Mouse (Mus musculus) midbrain, postnatal 0 days (tissue): ENCODE measurements around the gene Nr4a1. TPM values are rescaled to one million over a fixed set of nuclear protein-coding genes. Genes with fewer than 3 reads are reported as not detected.

ENCODE experiments used
- ATAC-seq: fragments of 200-750 bp; cut with Nextera tagmentation; 2 replicates; pipeline ENCODE4 v1.8.0; 2017; ENCODE audit warnings: moderate number of reproducible peaks, mild to moderate bottlenecking, moderate TSS enrichment, moderate library complexity; ENCODE audit not compliant: low FRiP score
- DNase-seq: peaks from one replicate; pipeline ENCODE4 v3.0.0-alpha.2; 2015; ENCODE audit warnings: low spot score
- H3K27ac ChIP-seq: fragments of 300-500 bp; sonication (generic); 2 replicates; pipeline ENCODE4 v1.5.1; 2014; ENCODE audit warnings: low read depth, mild to moderate bottlenecking, low read length, mixed read lengths
- H3K27me3 ChIP-seq: fragments of 300-500 bp; sonication (generic); 2 replicates; pipeline ENCODE4 v1.6.1; 2014; ENCODE audit warnings: low read length, control low read depth, mixed read lengths; ENCODE audit not compliant: insufficient read depth
- H3K36me3 ChIP-seq: fragments of 300-500 bp; sonication (generic); 2 replicates; pipeline ENCODE4 v1.6.1; 2014; ENCODE audit warnings: low read length, control low read depth, mixed read lengths; ENCODE audit not compliant: insufficient read depth
- H3K4me1 ChIP-seq: fragments of 300-500 bp; sonication (generic); 2 replicates; pipeline ENCODE4 v1.6.1; 2014; ENCODE audit warnings: mild to moderate bottlenecking, control low read depth, antibody characterized with exemption, low read length, mixed read lengths; ENCODE audit not compliant: insufficient read depth
- H3K4me2 ChIP-seq: fragments of 300-500 bp; sonication (generic); 2 replicates; pipeline ENCODE4 v1.6.1; 2014; ENCODE audit warnings: low read depth, mild to moderate bottlenecking, low read length, mixed read lengths; ENCODE audit not compliant: poor library complexity, severe bottlenecking
- H3K4me3 ChIP-seq: fragments of 300-500 bp; sonication (generic); 2 replicates; pipeline ENCODE4 v1.5.1; 2014; ENCODE audit warnings: low read depth, mild to moderate bottlenecking, low read length, moderate library complexity
- H3K9ac ChIP-seq: fragments of 300-500 bp; sonication (generic); replicated peaks from 2 replicates; pipeline ENCODE4 v1.6.1; 2014; ENCODE audit warnings: mild to moderate bottlenecking, low read length, moderate library complexity, mixed read lengths; ENCODE audit not compliant: poor library complexity, severe bottlenecking
- H3K9me3 ChIP-seq: fragments of 300-500 bp; sonication (generic); 2 replicates; pipeline ENCODE4 v1.6.1; 2016; ENCODE audit warnings: low read length, control low read depth
- CTCF ChIP-seq: IDR thresholded peaks from 2 replicates; pipeline ENCODE4 v1.5.1; 2016; ENCODE audit warnings: antibody characterized with exemption, mild to moderate bottlenecking
- WGBS: fragments of 180-500 bp; shearing (Covaris S2); extraction: QIAGEN DNeasy Blood & Tissue Kit; methylation state at CpG from one replicate; pipeline ENCODE4 v1.1.7; 2014; 5-methylcytosine and 5-hydroxymethylcytosine counted together
- polyA plus RNA-seq: library from polyadenylated mRNA; unstranded; fragments of >200 nt; fragmentation: Nextera tagmentation; extraction: Ambion mirVana; gene quantifications from 2 replicates; pipeline ENCODE4 v1.2.1, GENCODE M21; 2015
- total RNA-seq: library from RNA; depleted of rRNA; stranded (reverse); fragments of >200 nt; gene quantifications from 2 replicates; pipeline ENCODE4 v1.2.3, GENCODE M21; 2014

Gene Nr4a1
- total and polyA plus RNA-seq, 2 experiments from 2014 or later = 6.9 to 7.7 TPM

DNA sequence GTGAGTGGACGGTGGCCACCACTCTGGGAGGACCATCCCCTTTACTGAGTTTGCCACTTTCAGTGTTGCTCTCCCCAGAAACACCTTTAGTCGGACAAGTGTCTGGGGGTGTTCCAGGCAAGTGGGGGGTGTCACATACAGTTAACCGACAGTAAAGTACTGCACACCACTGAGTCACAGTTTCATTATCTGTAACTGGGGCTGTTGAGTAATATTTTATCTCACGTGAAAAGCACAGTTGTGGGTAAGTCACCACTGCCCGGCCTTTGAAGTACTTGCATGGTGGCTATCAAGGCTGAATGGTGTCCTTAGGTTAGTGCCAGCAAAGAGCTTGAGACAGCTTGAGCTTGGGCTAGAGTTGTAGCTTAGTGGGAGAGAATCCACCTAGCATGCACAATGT lies 28.4 kb downstream of the Nr4a1 start:
- no peak for DNase-seq
- no peak overlapping the region for H3K27ac ChIP-seq
- no peaks in the 10 kb centered on the region for H3K4me1 ChIP-seq
- TF ChIP-seq CTCF = no peak
- no peaks in the 10 kb centered on the region for H3K9me3 ChIP-seq
- no peak for ATAC-seq
- no peak overlapping the region for H3K4me2 ChIP-seq
- H3K9ac ChIP-seq = no peak overlapping the region
- WGBS = 79% methylated on average over 5 of the region's 5 CpGs
- H3K27me3 ChIP-seq = no peaks in the 10 kb centered on the region
- no peak overlapping the region for H3K4me3 ChIP-seq
- H3K36me3 ChIP-seq = peaks cover 12% of the 10 kb centered on the region

DNA sequence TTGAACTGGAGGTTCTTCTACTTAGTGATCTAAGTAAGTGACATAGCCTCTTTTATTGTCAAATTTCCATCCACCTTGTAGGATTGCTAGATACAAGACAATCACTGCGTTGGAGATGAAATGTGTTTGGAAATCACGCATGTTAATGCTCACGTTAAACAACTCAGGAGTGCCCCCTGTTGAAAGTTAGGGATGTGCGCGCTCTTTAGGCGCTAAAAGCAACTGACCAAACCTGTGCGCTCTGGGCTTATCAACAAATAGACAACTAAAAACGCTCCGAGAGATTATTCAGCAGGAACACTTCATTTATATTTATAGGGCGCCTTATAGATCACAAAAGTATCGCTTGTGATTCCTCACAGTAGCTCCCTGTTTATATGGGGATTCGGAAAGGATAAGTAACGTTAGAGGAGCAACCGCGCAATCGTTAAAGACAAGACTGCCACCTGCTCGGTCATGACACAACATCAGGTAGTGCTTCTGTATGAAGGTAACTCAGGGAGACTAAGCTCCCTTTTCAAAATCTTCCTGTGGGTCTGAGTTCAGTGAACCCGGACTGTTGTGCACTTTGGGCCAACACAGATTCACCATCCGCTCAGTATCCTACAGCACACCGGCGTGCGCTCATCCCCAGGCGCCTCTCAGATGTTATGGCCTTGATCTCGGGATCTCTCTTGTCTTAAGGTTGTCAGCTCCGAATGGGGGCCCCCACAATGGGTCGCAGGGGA lies 29.3 kb downstream of the Nr4a1 start:
- H3K4me1 ChIP-seq = no peaks in the 10 kb centered on the region
- ATAC-seq = peak; percentile 61; the same call in 1 of the 2 replicates
- peak overlapping the region; percentile 74 for H3K9ac ChIP-seq
- peak overlapping the region; percentile 47; the same call in 1 of the 2 replicates for H3K27ac ChIP-seq
- H3K4me3 ChIP-seq = peak overlapping the region; percentile 75
- peak overlapping the region; percentile 86 for H3K4me2 ChIP-seq
- peak; percentile 87 for DNase-seq
- 2% methylated on average over 26 of the region's 26 CpGs for WGBS
- H3K27me3 ChIP-seq = no peaks in the 10 kb centered on the region
- peak; percentile 77 for TF ChIP-seq CTCF
- no peaks in the 10 kb centered on the region for H3K9me3 ChIP-seq
- H3K36me3 ChIP-seq = peaks cover 20% of the 10 kb centered on the region

DNA sequence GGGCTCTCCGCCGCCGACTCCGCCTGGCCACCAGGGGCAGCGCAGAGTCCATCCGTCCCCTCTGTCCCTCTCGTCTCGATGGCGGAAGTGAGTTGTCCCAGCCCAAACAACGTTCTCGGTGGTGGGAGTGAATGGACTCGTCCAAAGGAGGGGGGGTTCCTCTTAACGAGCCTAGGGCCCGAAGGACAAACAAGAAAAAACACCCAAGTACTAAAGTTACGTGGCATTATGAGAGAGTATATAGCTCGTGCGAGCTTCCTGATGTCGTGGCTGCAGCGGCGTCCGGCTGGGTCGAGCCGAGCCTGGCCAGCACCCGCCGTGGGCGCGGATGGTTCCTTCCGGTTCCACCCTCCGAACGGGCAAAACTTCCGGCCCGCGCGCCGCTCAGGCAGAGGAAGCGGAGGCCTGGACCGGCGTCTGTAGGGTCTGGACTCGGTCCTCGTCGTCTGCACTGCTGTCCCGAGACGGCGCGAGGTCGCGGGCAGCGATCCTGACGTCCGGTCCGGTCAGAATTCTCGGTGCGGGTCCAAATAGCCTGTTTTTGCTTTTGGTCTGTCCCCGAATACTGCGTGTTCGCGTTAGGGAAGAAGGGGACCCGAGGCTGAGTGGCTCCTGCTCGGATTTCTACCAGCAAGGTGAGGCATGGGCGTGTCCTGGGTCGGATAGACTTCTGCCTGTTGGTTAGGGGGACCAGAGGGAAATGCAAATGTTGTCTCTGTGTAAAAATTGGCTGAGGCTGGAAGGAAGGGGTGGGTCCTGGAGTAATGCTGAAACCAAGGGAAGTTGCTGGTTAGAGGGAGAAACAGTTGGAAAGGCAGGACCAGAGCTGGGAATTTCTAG lies 30.1 kb downstream of the Nr4a1 start, which contains the start of gene Atg101:
Gene Atg101 (plus strand): TSS at position 362 of the 840 bp plus-strand sequence.
- TF ChIP-seq CTCF = peak; percentile 97
- peak within 1 kb of the TSS; percentile 75 for H3K4me3 ChIP-seq
- DNase-seq = peak; percentile 92
- no peaks in the 10 kb centered on the region for H3K27me3 ChIP-seq
- H3K4me2 ChIP-seq = peak within 1 kb of the TSS; percentile 86
- under 1% methylated on average over 60 of the region's 61 CpGs for WGBS
- ATAC-seq = peak; percentile 93
- no peaks in the 10 kb centered on the region for H3K4me1 ChIP-seq
- peak within 1 kb of the TSS; percentile 70 for H3K27ac ChIP-seq
- H3K36me3 ChIP-seq = peaks cover 23% of the 10 kb centered on the region
- H3K9ac ChIP-seq = peak within 1 kb of the TSS; percentile 74
- H3K9me3 ChIP-seq = no peaks in the 10 kb centered on the region

DNA sequence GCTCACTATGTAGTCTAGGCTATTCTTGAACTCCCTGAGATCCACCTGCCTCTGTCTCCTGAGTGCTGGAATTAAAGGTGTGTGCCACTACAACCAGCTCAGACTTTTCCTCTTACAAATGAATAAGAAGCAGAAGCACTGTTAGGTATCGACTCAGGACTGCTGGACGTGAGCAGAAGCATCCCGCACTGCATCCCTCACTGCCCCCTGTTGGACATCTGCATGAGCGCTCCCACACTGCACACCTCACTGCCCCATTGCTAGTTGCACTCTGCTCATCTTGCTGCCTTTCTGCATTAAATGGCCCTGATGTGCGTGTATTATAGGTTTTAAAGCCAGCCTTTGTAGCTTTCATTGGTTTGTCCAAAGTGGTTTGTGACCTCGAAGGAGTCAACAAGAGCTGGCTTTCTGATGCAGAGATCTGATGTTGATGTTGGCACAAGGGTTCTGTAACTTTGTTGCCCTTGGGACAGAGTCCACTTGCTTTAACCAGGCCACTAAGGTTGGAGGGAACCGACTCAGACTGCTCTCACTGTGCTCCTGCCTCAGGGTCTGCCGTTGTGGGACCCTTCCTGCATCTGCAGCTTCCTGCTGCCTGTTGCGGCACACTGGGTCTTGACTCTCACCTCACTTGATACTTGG lies 32.2 kb downstream of the Nr4a1 start:
- Histone ChIP-seq H3K27ac (no peak overlapping the region), H3K9ac (no peak overlapping the region), H3K4me2 (no peak overlapping the region), H3K9me3 (no peaks in the 10 kb centered on the region), H3K27me3 (no peaks in the 10 kb centered on the region), H3K4me1 (no peaks in the 10 kb centered on the region), H3K4me3 (no peak overlapping the region), H3K36me3 (peaks cover 44% of the 10 kb centered on the region)
- TF ChIP-seq CTCF = peak; percentile 53
- DNase-seq (no peak), ATAC-seq (no peak)
- WGBS = 66% methylated on average over 9 of the region's 9 CpGs

DNA sequence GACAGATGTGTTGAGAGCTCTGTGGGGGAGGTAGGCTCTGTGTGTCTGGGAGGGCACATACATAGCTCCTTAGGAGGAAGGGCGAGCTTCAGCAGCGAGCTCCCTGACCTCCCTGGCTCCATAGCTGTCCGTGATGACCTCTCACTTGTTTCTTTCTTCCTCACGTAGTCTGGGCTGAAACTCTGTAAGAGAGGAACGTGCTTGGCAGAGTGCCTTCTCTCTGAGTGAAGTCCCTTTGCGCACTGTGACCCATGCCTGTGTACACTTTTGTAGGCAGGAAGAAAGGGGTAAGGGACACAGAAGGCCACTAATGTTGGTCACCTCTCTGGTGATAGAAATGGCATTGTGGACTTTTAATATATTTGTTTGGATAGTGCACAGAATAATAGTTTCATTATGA lies 33.3 kb downstream of the Nr4a1 start:
- Histone ChIP-seq H3K4me3 (no peak overlapping the region), H3K9ac (no peak overlapping the region), H3K27me3 (no peaks in the 10 kb centered on the region), H3K27ac (no peak overlapping the region), H3K9me3 (no peaks in the 10 kb centered on the region), H3K36me3 (peaks cover 49% of the 10 kb centered on the region), H3K4me2 (no peak overlapping the region), H3K4me1 (no peaks in the 10 kb centered on the region)
- DNase-seq (no peak), ATAC-seq (no peak)
- no peak for TF ChIP-seq CTCF
- 85% methylated on average over 6 of the region's 6 CpGs for WGBS
